Mouse (Mus musculus) gastrocnemius, postnatal 14 days (tissue): ENCODE measurements around the gene Pik3c2g. TPM values are rescaled to one million over a fixed set of nuclear protein-coding genes. Genes with fewer than 3 reads are reported as not detected.

Experiments used
- DNase-seq: peaks from one replicate; pipeline ENCODE4 v3.0.0; 2021; ENCODE audit warnings: mixed read lengths
- intact Hi-C: fragments of 180-260 bp; cut with DNase I; formaldehyde crosslinking; loops from one replicate; pipeline ENCODE4 v1.15.1; 2025; ENCODE audit warnings: low total_unique reads
- long read RNA-seq, 2 experiments: library from polyadenylated mRNA; stranded (forward); transcript quantifications; one replicate each; pipeline ENCODE4 v2.0.0; 2021
- total RNA-seq, 2 experiments: library from RNA; stranded (reverse); gene quantifications; 2 replicates each; pipeline ENCODE4 v1.2.3; 2021

Pik3c2g gene
- total RNA-seq: under 1 TPM in 1 of 2 experiments, not detected in 1; 0.07 TPM
- long read RNA-seq, experiment 1: 0 reads
- long read RNA-seq, experiment 2: 0 reads

- no peak for DNase-seq
- intact Hi-C loops: no loop called here
Observed at GRCm38 (mm10) chr6:139586892-139587291, at the start of gene Pik3c2g. TSS of gene Pik3c2g (plus strand) at chr6:139587221.

- no peak for DNase-seq
- intact Hi-C loops: no loop called here
Observed at GRCm38 (mm10) chr6:139538469-139538868, 48.6 kb upstream of the Pik3c2g start.

- no peak for DNase-seq
- intact Hi-C loops: no loop called here
Observed at GRCm38 (mm10) chr6:139555537-139556179, 31.4 kb upstream of the Pik3c2g start.

GRCm38 (mm10) chr6:139569211-139569610 lies 17.8 kb upstream of the Pik3c2g start:
- intact Hi-C loops: no loop called here
- DNase-seq: no peak

GRCm38 (mm10) chr6:139575854-139576253 lies 11.2 kb upstream of the Pik3c2g start:
- intact Hi-C loops: no loop called here
- no peak for DNase-seq

GRCm38 (mm10) chr6:139576261-139577014 lies 10.6 kb upstream of the Pik3c2g start:
- intact Hi-C loops: no loop called here
- DNase-seq: no peak

- DNase-seq: no peak
- intact Hi-C loops: no loop called here
Observed at GRCm38 (mm10) chr6:139577026-139577861, 9.8 kb upstream of the Pik3c2g start.

GRCm38 (mm10) chr6:139587478-139587877 lies 457 bp downstream of the Pik3c2g start:
- intact Hi-C loops: no loop called here

GRCm38 (mm10) chr6:139588409-139588808 lies 1.4 kb downstream of the Pik3c2g start:
- no peak for DNase-seq
- intact Hi-C loops: no loop called here

More at GRCm38 (mm10) chr6:139587478-139587877, 457 bp downstream of the Pik3c2g start:
- no peak for DNase-seq

GRCm38 (mm10) chr6:139589291-139589690 lies 2.3 kb downstream of the Pik3c2g start:
- peak; percentile 41 for DNase-seq
- intact Hi-C loops: no loop called here

- intact Hi-C loops: no loop called here
- DNase-seq: no peak
Observed at GRCm38 (mm10) chr6:139589854-139590253, 2.8 kb downstream of the Pik3c2g start.

GRCm38 (mm10) chr6:139592081-139592480 lies 5.1 kb downstream of the Pik3c2g start:
- intact Hi-C loops: no loop called here
- no peak for DNase-seq

- no peak for DNase-seq
- intact Hi-C loops: no loop called here
Observed at GRCm38 (mm10) chr6:139596433-139596832, 9.4 kb downstream of the Pik3c2g start.

- intact Hi-C loops: no loop called here
Observed at GRCm38 (mm10) chr6:139599216-139599615, 12.2 kb downstream of the Pik3c2g start.

GRCm38 (mm10) chr6:139618774-139619173 lies 31.8 kb downstream of the Pik3c2g start:
- intact Hi-C loops: no loop called here
- no peak for DNase-seq

More at GRCm38 (mm10) chr6:139599216-139599615, 12.2 kb downstream of the Pik3c2g start:
- DNase-seq: no peak

GRCm38 (mm10) chr6:139624756-139625155 lies 37.7 kb downstream of the Pik3c2g start:
- intact Hi-C loops: no loop called here
- DNase-seq: peak; percentile 7

- no peak for DNase-seq
- intact Hi-C loops: no loop called here
Observed at GRCm38 (mm10) chr6:139634561-139634960, 47.5 kb downstream of the Pik3c2g start.

- DNase-seq: no peak
- intact Hi-C loops: no loop called here
Observed at GRCm38 (mm10) chr6:139655399-139655798, 68.4 kb downstream of the Pik3c2g start.

- intact Hi-C loops: no loop called here
- DNase-seq: peak; percentile 4
Observed at GRCm38 (mm10) chr6:139662462-139662861, 75.4 kb downstream of the Pik3c2g start.

GRCm38 (mm10) chr6:139718416-139718984 lies 131.5 kb downstream of the Pik3c2g start:
- DNase-seq: no peak

More at GRCm38 (mm10) chr6:139718416-139718984, 131.5 kb downstream of the Pik3c2g start:
- intact Hi-C loops: no loop called here
